Mouse (Mus musculus) cortical plate, adult 2 months (tissue): ENCODE measurements at regions not wholly inside any gene's neighbourhood (a gene's known extent, or its start where the extent isn't known, plus 50 kb on each side); places are given as distances from the start of the nearest gene placed in this dataset.
"Not testable (repeated sequence)": the region's sequence is repeated elsewhere in the genome, so short reads cannot be mapped to it uniquely, and the experiment has no call there.

Experiments used
- CTCF ChIP-seq: fragments of 200-500 bp; IDR thresholded peaks from 2 replicates; pipeline ENCODE4 v1.5.1; 2011; ENCODE audit warnings: mild to moderate bottlenecking, control low read depth, low read length; ENCODE audit not compliant: insufficient read depth; ENCODE audit errors: extremely low read depth
- POLR2A ChIP-seq: fragments of 200-500 bp; IDR thresholded peaks from 2 replicates; pipeline ENCODE4 v1.6.1; 2011; ENCODE audit warnings: mild to moderate bottlenecking, low read length, control low read depth; ENCODE audit not compliant: insufficient read depth; ENCODE audit errors: extremely low read depth

DNA sequence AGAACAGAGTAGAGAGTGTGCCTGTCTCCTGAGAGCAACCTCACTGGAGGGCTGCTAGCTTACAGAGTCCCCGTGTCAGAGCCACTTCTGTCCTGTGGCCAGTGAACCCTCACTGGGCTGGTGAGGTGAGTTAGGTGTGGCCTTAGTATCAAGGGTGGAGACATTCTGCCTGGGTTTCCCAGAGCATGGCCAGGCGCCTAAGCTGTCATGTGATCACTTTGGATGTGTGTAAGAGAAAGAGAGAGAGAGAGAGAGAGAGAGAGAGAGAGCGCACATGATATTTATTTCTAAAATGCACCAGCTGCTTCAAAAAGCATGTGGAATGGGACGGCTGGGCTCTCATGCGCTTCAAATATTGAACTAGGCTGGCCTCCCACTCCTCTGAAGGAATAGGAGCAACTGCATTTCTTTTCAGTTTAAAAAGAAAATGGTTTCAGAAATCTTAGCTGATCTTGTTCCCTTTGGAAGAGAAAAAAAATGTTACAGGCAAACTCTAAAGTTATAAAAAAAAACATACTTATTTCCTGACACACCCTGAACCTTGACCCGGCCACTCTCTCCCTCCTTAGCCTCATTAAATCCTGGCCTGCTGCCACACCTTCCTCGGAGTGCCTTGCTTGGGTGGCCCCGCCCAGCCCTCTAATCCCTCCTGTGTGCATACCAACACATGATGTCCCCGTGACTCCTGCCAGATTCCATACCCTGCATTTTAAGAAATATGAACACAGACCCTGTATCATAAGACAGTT is 201.1 kb downstream of the Tcp10c start:
- TF ChIP-seq POLR2A, CTCF: not testable (repeated sequence)
